Mouse (Mus musculus): ENCODE results near the gene Rd3.

Rd3 gene

GRCm38 (mm10) chr1:191964773-191965481, 12.2 kb upstream of the Rd3 start:
- DNase-seq, result peak; percentile 83

GRCm38 (mm10) chr1:191969939-191970338, 7.2 kb upstream of the Rd3 start:
- no peak for DNase-seq

- no peak for DNase-seq
These were observed 2.4 kb upstream of the Rd3 start for GRCm38 (mm10) chr1:191974509-191975405.

DNA sequence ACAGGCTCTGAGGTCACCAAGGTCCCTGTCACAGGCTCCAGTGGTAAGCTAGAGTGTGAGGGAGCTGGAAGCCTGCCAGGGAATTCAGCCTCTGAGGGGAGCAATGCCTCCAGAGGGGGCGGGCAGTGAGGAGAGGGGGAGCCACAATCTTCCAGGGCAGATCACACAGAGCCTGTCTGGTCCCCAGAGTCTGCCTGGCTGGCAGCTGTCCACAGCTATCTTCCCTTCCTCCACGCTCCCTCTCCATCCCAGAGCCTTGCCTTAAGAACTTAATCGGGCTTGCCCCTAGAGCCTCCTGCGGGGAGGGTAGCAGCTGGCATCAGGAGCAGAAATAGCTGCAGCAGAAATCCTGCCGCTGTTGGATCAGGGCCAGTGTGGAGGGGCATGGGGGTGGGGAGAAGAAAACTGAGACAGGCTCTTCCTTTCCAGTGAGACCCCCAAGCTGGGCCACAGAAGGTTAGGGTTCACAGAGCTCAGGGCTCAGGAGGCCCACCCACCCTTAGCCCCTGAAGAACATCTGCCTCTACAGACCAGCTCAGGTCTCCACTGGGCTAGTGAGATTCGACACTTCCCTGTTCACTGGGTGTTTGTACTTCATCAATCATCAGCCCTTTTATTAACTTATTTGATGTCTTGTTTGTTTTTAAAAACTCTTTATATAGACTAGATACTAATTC, 4.4 kb downstream of the Rd3 start:
- no peak for DNase-seq

- no peak for DNase-seq
These were observed 9.7 kb downstream of the Rd3 start for GRCm38 (mm10) chr1:191986674-191987480.

- DNase-seq, result no peak
These were observed 10.3 kb downstream of the Rd3 start for GRCm38 (mm10) chr1:191987481-191987769.

DNA sequence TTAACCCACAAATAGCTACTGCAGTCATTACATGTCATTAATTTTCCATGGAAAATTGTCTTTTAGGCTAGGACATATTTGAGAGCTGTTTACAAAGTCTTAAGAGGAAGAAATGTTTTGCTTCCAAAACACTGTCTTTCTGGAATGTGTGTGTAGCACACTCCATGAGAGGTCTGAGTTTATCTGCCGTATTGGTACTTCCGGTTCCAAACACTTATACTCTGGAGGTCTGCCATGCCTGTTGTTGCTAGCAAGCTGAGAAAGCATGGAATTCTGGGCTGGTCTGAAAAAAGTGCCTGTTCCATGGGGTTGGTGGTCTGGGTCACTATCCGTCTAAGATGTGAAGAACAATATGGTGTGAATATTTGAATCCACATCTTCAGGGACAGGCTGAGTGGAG, 11.5 kb downstream of the Rd3 start:
- DNase-seq, result no peak

- no peak for DNase-seq
These were observed 11.9 kb downstream of the Rd3 start for GRCm38 (mm10) chr1:191989060-191989459.

- peak; percentile 94 to 95 for DNase-seq
These were observed 12.8 kb downstream of the Rd3 start for GRCm38 (mm10) chr1:191989994-191990393.

DNA sequence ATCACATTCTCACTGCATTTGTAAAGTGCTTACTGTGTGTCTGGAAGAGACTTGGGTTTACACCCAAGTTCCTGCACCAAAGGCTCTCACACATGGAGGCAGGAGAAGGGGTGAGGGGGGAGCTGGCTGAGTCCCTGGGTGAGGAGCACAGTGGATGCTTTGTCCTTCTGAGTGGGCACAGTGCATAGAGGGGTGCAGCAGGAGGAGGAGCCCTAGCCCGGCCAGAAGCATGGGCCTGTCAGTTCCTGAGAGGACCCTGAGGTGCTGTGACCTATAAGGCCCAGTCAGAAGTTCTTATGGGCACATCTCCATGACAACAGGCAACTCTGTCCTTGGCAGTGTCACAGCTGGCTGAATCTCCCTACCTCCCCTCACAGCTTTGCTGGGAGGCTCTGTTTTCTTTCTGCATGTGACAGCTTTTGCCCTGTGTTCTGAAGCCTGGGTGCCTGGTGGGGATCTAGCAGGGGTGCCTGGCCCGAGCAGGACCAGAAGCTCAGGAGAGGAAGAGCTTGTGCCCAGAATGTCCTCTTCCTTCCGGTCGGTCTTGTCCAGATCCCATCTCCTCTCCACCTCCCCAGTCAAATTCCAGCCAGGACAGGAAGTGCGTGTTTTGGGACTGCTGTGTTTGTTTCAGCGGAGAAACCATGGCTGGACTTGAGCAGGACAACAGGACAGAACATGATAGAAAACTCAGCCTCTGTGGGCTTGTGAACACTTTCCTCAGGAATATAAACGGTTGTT, 15.0 kb downstream of the Rd3 start:
- DNase-seq, result no peak

DNA sequence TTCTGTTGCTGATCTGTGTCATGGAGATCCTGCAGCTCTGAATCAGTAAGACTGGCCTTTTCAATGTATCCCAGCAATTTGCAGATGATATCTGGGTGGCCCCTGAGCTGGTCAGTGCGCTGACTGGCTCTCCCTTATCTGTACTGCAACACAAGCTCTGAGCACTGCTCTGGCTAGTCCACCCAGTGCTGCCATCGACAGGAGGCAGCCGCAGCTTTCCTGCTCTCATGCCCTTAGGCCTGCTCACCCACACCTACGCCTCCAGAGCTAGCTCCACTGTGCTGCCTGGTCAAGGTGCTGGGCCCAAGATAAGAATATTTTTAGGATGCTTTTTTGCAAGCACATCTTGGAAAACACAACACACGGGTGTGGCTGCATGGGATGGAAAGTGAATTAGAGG, 17.3 kb downstream of the Rd3 start:
- no peak for DNase-seq

- DNase-seq, result peak; percentile 85 to 86
These were observed 18.3 kb downstream of the Rd3 start for GRCm38 (mm10) chr1:191995488-191995887.

GRCm38 (mm10) chr1:191995916-191996315, 18.7 kb downstream of the Rd3 start:
- DNase-seq, result no peak

- DNase-seq, result no peak
These were observed 19.5 kb downstream of the Rd3 start for GRCm38 (mm10) chr1:191996621-191997185.

DNA sequence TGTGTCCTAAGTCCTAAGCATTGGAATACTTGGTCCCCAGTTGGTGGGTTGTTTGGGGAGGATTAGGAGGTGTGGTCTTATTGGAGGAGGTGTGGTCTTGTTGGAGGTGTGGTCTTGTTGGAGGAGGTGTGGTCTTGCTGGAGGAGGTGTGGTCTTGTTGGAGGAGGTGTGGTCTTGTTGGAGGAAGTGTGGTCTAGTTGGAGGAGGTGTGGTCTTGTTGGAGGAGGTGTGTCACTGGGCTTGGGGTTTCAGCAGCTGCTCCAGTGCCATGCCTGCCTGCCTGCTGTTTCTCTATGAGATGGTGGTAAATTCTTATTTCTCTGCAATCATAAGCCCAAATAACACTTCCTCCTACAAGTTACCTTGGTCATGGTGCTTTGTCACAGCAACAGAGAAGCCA, 21.9 kb downstream of the Rd3 start:
- DNase-seq, result peak; percentile 59 to 62
